Mouse (Mus musculus) central nervous system, embryonic 18 days (tissue): ENCODE data around the gene Gm45337. TPM values are rescaled to one million over a fixed set of nuclear protein-coding genes. Genes with fewer than 3 reads are reported as not detected.

Source experiments
- polyA plus RNA-seq: library from polyadenylated mRNA; depleted of rRNA; stranded (reverse); fragments of >200 nt; gene quantifications from 2 replicates; pipeline ENCODE4 v1.2.3, GENCODE M21; 2012; rRNA removed

Gene Gm45337
- not detected in 2 replicates for polyA plus RNA-seq

DNA sequence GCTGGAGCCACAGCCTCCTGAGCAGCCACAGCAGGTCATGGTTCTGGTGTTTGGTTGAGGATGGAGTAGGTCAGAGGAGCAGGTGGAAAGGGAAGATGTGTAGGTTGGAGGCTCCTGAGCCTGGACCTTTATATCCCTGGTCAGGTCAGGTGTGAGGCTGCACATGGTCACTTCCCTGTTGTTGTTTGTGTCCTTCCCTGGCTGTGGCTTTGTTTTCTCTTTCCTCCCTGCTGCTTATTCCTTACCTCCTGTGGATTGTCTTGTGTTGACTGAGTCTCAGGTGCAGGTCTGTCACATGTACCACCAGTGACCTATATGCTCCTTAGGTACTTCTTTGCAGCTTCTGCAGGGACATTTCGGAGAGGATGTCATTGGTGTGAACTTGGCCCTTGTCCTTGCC, at the start of gene Gm45337:
Gene Gm45337 (minus strand): TSS at position 101 of the 400 bp plus-strand sequence.

DNA sequence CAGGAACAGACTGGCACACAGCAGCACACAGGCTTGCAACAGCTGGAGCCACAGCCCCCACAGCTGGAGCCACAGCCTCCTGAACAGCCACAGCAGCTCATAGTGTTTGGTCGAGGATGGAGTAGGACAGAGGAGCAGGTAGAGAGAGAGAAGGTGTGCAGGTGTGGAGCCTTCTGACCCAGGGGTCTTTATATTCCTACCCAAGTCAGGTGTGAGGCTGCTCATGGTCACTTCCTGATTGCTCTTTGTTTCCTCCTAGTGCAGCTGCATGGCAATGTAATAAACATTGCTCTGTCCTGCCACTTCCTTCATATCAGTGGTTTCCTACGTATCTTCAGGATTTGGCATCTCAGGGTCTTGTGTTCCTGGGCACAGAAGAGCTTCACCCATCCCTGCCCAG, 45.9 kb upstream of the Gm45337 start, which contains the start of gene Gm10153:
Gene Gm10153 (minus strand): TSS at position 101 of the 400 bp plus-strand sequence.

DNA sequence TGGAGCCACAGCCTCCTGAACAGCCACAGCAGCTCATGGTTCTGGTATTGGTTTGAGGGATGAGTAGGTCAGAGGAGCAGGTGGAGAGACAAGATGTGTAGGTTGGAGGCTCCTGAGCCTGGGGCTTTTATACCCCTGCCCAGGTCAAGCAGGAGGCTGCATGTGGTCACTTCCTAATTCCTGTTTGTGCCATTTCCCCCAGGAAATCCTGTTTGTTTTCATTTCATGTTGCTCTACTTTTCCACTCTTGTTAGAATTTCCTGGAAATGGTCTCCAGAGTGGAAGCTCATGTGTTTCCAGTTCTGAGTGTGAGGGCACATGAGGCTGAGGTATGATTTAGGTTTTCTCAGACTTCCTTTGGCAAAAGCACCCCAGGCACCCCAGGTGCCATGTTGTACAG, 31.5 kb upstream of the Gm45337 start, which contains the start of gene Krtap5-2:
Gene Krtap5-2 (minus strand): TSS at position 101 of the 400 bp plus-strand sequence.

DNA sequence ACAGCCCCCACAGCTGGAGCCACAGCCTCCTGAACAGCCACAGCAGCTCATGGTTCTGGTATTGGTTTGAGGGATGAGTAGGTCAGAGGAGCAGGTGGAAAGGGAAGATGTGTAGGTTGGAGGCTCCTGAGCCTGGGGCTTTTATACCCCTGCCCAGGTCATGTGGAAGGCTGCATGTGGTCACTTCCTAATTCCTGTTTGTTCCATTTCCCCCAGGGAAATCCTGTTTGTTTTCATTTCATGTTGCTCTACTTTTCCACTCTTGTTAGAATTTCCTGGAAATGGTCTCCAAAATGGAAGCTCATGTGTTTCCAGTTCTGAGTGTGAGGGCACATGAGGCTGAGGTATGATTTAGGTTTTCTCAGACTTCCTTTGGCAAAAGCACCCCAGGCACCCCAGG, 21.2 kb upstream of the Gm45337 start, which contains the start of gene Gm4553:
Gene Gm4553 (minus strand): TSS at position 101 of the 400 bp plus-strand sequence.

DNA sequence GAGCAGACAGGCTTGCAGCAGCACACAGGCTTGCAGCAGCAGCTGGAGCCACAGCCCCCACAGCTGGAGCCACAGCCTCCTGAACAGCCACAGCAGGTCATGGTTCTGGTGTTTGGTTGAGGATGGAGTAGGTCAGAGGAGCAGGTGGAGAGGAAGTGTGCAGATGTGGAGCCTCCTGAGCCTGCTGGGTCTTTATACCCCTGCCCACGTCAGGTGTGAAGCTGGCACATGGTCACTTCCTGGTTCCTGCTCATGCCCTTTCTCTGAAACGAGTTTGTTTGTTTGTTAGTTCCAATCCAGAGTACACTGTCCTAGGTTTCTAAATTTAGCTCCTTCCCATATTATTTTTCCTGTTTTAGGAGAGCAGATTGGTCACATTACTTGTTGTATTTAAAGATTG, 12.6 kb upstream of the Gm45337 start, which contains the start of gene Gm29735:
Gene Gm29735 (minus strand): TSS at position 101 of the 400 bp plus-strand sequence.

DNA sequence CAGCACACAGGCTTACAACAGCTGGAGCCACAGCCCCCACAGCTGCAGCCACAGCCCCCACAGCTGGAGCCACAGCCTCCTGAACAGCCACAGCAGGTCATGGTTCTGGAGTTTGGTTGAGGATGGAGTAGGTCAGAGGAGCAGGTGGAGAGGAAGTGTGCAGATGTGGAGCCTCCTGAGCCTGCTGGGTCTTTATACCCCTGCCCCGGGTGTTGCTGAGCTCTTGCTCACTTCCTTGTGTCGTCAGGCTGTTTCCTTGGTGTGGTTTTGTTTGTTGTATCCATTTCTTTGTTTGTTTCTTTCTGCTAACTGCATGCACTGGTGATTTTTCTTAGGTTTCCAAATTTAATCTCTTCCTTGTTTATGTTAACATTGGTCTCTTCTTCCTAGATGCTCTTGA, 8.5 kb downstream of the Gm45337 start, which contains the start of gene Gm39115:
Gene Gm39115 (minus strand): TSS at position 101 of the 400 bp plus-strand sequence.

DNA sequence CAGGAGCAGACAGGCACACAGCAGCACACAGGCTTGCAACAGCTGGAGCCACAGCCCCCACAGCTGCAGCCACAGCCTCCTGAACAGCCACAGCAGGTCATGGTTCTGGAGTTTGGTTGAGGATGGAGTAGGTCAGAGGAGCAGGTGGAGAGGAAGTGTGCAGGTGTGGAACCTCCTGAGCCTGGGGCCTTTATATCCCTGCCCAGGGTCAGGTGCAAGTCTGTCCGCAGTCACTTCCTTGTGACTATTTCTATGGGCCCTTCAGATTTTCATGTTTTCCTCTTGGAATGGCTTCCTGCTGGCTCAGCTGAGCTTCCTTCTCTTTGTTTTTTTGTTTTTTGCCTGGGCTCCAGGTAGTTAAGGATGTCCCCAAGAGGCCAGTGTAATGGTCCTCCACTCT, 23.8 kb downstream of the Gm45337 start, which contains the start of gene Gm45618:
Gene Gm45618 (minus strand): TSS at position 101 of the 400 bp plus-strand sequence.

DNA sequence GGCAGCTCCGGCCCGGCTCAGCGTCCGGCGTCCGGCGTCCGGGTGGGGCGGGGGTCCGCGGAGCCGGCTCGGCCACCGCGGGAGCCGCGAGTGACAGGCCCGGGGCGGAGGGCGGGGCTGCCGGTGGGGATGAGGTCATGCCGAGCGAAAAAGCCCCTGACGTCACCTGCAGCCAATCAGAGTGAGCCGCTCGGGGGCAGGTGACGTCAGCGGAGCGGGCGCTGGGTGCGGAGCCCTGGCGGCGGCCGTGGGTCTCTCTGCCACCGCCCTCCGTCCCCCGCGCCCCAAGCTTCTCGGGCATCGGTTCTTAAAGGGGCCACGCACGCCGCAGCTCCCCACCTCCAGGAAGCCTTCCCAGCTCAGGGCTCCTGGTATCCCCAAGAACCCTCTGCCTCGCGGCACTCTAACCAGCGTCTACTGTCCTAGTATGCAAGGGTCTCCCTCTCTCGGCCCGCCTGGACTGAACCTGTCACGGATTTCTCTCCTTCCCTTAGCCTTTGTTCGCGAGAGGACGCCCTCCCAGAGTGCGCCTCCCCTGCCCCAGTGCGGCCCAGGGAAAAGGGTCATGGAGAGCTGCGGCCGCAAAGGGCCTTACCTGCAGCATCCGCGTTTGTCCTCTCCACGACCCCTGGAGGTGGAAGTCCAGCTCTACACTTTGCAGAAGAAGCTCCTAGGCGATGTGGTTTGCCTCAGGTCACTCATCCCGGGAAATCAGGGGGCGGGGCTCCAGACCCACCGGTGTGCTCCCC, 49.0 kb downstream of the Gm45337 start, which contains the start of gene Dusp8:
Gene Dusp8 (minus strand): TSS at position 661 of the 749 bp plus-strand sequence.

Other genes starting within 250 kb of the Gm45337 start
- 71.5 and 82.1 TPM in 2 replicates for gene Tollip, start 226.1 kb downstream of the Gm45337 start, polyA plus RNA-seq
- 128 and 141 TPM in 2 replicates for gene Brsk2, start 194.9 kb downstream of the Gm45337 start, polyA plus RNA-seq
- 39.0 and 41.2 TPM in 2 replicates for gene Mob2, start 83.5 kb downstream of the Gm45337 start, polyA plus RNA-seq
- gene Dusp8, start 48.8 kb downstream of the Gm45337 start, polyA plus RNA-seq: 88.4 and 113 TPM in 2 replicates
- not detected in 2 replicates for gene Gm45618, start 23.9 kb downstream of the Gm45337 start, polyA plus RNA-seq
- not detected in 2 replicates for gene Gm39115, start 8.6 kb downstream of the Gm45337 start, polyA plus RNA-seq
- not detected in 2 replicates for gene Gm29735, start 12.5 kb upstream of the Gm45337 start, polyA plus RNA-seq
- gene Gm4553, start 21.1 kb upstream of the Gm45337 start, polyA plus RNA-seq: not detected in 2 replicates
- gene Krtap5-2, start 31.4 kb upstream of the Gm45337 start, polyA plus RNA-seq: not detected in 2 replicates
- gene Gm10153, start 45.8 kb upstream of the Gm45337 start, polyA plus RNA-seq: not detected in 2 replicates
- not detected in 2 replicates for gene Krtap5-3, start 56.8 kb upstream of the Gm45337 start, polyA plus RNA-seq
- 0.13 TPM in 1 of 2 replicates, not detected in the other for gene Gm7579, start 67.3 kb upstream of the Gm45337 start, polyA plus RNA-seq
- gene Krtap5-5, start 85.4 kb upstream of the Gm45337 start, polyA plus RNA-seq: not detected in 2 replicates
- gene Gm40460, start 96.5 kb upstream of the Gm45337 start, polyA plus RNA-seq: not detected in 2 replicates
- gene Gm2431, start 113.7 kb upstream of the Gm45337 start, polyA plus RNA-seq: not detected in 2 replicates
- not detected in 2 replicates for gene Gm4559, start 129.8 kb upstream of the Gm45337 start, polyA plus RNA-seq
- gene Krtap5-1, start 152.5 kb upstream of the Gm45337 start, polyA plus RNA-seq: not detected in 2 replicates
- gene Krtap5-4, start 158.9 kb upstream of the Gm45337 start, polyA plus RNA-seq: not detected in 2 replicates
- 6.9 and 7.4 TPM in 2 replicates for gene Ifitm10, start 229.1 kb upstream of the Gm45337 start, polyA plus RNA-seq
- gene Gm49369, start 238.1 kb upstream of the Gm45337 start, polyA plus RNA-seq: 0.28 and 0.48 TPM in 2 replicates
- gene Ctsd, start 243.4 kb upstream of the Gm45337 start, polyA plus RNA-seq: 186 and 196 TPM in 2 replicates